ENCODE assay signal across 8 mouse cellular contexts in the genomic region with DNA sequence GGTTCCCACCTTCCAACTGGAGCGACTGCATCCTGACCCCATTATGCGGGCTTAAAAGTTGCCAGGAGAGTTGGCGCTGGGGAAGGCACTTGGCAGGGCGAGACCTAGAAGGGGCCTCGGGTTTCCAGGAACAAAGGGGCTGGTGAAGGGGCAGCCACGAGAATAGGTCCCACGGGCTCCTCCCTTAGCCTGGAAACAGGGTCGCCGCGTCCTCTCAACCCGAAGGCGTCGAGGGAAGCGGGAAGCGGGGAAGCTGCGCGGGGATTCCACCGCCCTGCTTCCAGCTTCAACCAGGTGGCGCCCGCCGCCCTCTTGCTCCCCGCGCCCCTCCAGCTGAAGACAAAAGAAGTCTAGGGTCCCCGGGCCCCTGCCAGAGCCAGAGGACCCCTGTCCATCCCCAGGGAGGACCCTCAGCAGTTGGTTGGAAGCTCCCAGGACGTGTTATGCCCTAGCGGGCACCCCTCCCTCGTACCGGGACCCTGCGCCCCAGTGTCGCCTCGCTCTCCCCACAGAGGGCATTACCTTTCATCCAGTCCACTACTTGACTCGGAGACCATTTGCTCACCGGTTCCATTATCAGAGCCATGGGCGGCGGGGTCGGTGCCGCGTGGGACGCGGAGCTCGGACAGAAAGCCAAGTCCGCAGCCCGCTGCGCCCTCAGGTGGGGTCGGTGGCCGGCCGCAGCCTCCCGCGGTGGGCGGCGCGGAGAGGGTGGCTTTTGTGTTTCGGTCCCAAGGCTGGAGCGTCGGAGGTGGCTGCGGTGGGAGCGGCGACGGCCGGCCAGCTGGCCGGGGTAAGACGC. TPM values are rescaled to one million over a fixed set of nuclear protein-coding genes. Genes with fewer than 3 reads are reported as not detected.
DNase-seq lines count a peak whose midpoint lies in the region; ATAC-seq lines count a peak whose summit lies in the region.

No protein-coding gene starts in this region.

- peaks cover 33% of the 10 kb centered on the region for H3K27me3 ChIP-seq in erythroblast, embryonic 14.5 days (ENCODE audit: control insufficient read depth)

- no peaks in the 10 kb centered on the region for H3K4me1 ChIP-seq in erythroblast, embryonic 14.5 days (ENCODE audit: control insufficient read depth)

- ATAC-seq in erythroblast, adult 5-6 weeks (replicated peaks; ENCODE audit: low FRiP score, poor library complexity, severe bottlenecking): no peak

- peak overlapping the region; percentile 14 for H3K4me3 ChIP-seq in erythroblast, embryonic 14.5 days (replicated peaks)

- peaks cover 17% of the 10 kb centered on the region for H3K9me3 ChIP-seq in erythroblast, embryonic 14.5 days (ENCODE audit: control insufficient read depth, low read length)

- DNase-seq in thymus, postnatal 4 days: peak; percentile 7
- no peak for DNase-seq in thymus, postnatal 36 days
- peak; percentile 14 for DNase-seq in forelimb bud, embryonic 11.5 days (ENCODE audit: low read depth, low spot score)
- peak; percentile 34 to 51 for DNase-seq in kidney, postnatal 4 days
- peak; percentile 52 for DNase-seq in neural tube, embryonic 10.5 days (ENCODE audit: extremely low spot score, low spot score)
- DNase-seq in c-Kit-positive CD71-positive TER-119-positive erythroid progenitor cells, embryonic 14.5 days (ENCODE audit: low spot score): no peak

- H3K36me3 ChIP-seq in erythroblast, embryonic 14.5 days (ENCODE audit: control insufficient read depth): no peaks in the 10 kb centered on the region

RNA-seq across cellular contexts. Expression of gene Cnksr2, which starts 0.6 kb away (rescaled TPM):
- polyA plus RNA-seq in erythroblast, embryonic 14.5 days (2012): not detected in 2 replicates
- total RNA-seq in erythroblast, adult 5-6 weeks (2015; ENCODE audit: low replicate concordance): not detected in 2 replicates
- total RNA-seq in erythroblast, adult 5-6 weeks (2017; ENCODE audit: low replicate concordance): not detected in 2 replicates

Comparison
In these comparisons a context has a peak if more than half of its experiments do, and no peak if none do; other contexts are left out.
1. DNase-seq: peak in thymus, postnatal 4 days (single experiment), forelimb bud, embryonic 11.5 days (single experiment), kidney, postnatal 4 days (2 of 2) and neural tube, embryonic 10.5 days (single experiment); none in thymus, postnatal 36 days (0 of 2) and c-Kit-positive CD71-positive TER-119-positive erythroid progenitor cells, embryonic 14.5 days (single experiment).